Mouse (Mus musculus) limb, embryonic 14.5 days (tissue): ENCODE measurements around the gene Agbl1. TPM values are rescaled to one million over a fixed set of nuclear protein-coding genes. Genes with fewer than 3 reads are reported as not detected.

ENCODE experiments used
- ATAC-seq: fragments of 200-750 bp; cut with Nextera tagmentation; 2 replicates; pipeline ENCODE4 v1.8.0; 2017; ENCODE audit warnings: low read depth, moderate number of reproducible peaks, moderate TSS enrichment; ENCODE audit not compliant: low FRiP score
- DNase-seq: peaks from one replicate; pipeline ENCODE4 v3.0.0-alpha.2; 2015; ENCODE audit warnings: low spot score
- H3K27ac ChIP-seq: fragments of 300-500 bp; sonication (generic); replicated peaks from 2 replicates; pipeline ENCODE4 v1.5.1; 2014; ENCODE audit warnings: low read depth, mild to moderate bottlenecking, low read length, moderate library complexity, mixed read lengths
- H3K27me3 ChIP-seq: fragments of 300-500 bp; sonication (generic); 2 replicates; pipeline ENCODE4 v1.6.1; 2014; ENCODE audit warnings: low read length, mixed read lengths; ENCODE audit not compliant: control insufficient read depth, insufficient read depth
- H3K36me3 ChIP-seq: fragments of 300-500 bp; sonication (generic); 2 replicates; pipeline ENCODE4 v1.6.1; 2014; ENCODE audit warnings: mild to moderate bottlenecking, low read length, moderate library complexity, mixed read lengths; ENCODE audit not compliant: control insufficient read depth, insufficient read depth
- H3K4me1 ChIP-seq: fragments of 300-500 bp; sonication (generic); 2 replicates; pipeline ENCODE4 v1.6.1; 2014; ENCODE audit warnings: antibody characterized with exemption, low read length, mixed read lengths; ENCODE audit not compliant: control insufficient read depth, insufficient read depth
- H3K4me2 ChIP-seq: fragments of 300-500 bp; sonication (generic); replicated peaks from 2 replicates; pipeline ENCODE4 v1.6.1; 2014; ENCODE audit warnings: low read depth, mild to moderate bottlenecking, low read length, moderate library complexity; ENCODE audit not compliant: severe bottlenecking
- H3K4me3 ChIP-seq: fragments of 300-500 bp; sonication (generic); replicated peaks from 2 replicates; pipeline ENCODE4 v1.5.1; 2014; ENCODE audit warnings: low read length
- H3K9ac ChIP-seq: fragments of 300-500 bp; sonication (generic); 2 replicates; pipeline ENCODE4 v1.6.1; 2014; ENCODE audit warnings: mild to moderate bottlenecking, low read depth, low read length, moderate library complexity; ENCODE audit not compliant: severe bottlenecking
- H3K9me3 ChIP-seq: fragments of 300-500 bp; sonication (generic); 2 replicates; pipeline ENCODE4 v1.6.1; 2016; ENCODE audit warnings: low read length; ENCODE audit not compliant: control insufficient read depth
- POLR2A ChIP-seq: fragments of 200-500 bp; IDR thresholded peaks from 2 replicates; pipeline ENCODE4 v1.8.0; 2012; ENCODE audit warnings: inconsistent platforms, mild to moderate bottlenecking, moderate library complexity, borderline replicate concordance; ENCODE audit not compliant: insufficient read depth, insufficient read length; ENCODE audit errors: extremely low read depth
- WGBS: fragments of 180-500 bp; shearing (Covaris S2); extraction: QIAGEN DNeasy Blood & Tissue Kit; methylation state at CpG from one replicate; pipeline ENCODE4 v1.1.7; 2014; 5-methylcytosine and 5-hydroxymethylcytosine counted together
- polyA plus RNA-seq, 2 experiments: library from polyadenylated mRNA; depleted of rRNA in 1 of 2; stranded (reverse) in 1 of 2; unstranded in 1 of 2; fragments of >200 nt; fragmentation: Nextera tagmentation in 1 of 2; extraction: Ambion mirVana in 1 of 2; gene quantifications; 2 replicates each; pipeline versions ENCODE4 v1.2.1 to v1.2.3; 2012 to 2014

The Agbl1 gene
- polyA plus RNA-seq, 2 experiments = 0.14 to 0.15 TPM

DNA sequence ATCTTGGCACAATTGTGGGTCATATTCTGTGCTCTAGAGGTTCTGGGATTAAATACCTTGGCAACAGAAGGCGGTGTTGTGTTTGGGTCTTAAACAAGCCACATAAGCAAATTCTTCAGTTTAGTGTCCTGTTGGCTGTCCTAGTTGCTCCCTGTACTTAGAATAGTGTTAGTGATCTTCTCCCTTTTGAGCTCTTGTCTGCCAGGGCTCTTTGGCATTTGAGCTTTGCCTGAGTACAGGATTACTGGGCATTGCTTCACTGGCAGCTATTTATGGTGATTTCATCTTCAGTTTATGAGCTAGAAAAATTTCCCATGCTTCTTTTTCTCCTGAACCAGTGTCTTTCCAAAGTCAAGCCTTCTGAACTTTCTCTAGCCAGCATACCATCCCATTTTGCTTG is 111.9 kb downstream of the Agbl1 start:
- Histone ChIP-seq H3K4me2 (no peak overlapping the region), H3K9me3 (no peaks in the 10 kb centered on the region), H3K27me3 (no peaks in the 10 kb centered on the region), H3K4me1 (no peaks in the 10 kb centered on the region), H3K27ac (no peak overlapping the region), H3K36me3 (no peaks in the 10 kb centered on the region), H3K4me3 (no peak overlapping the region), H3K9ac (no peak overlapping the region)
- no peak for DNase-seq
- no peak for TF ChIP-seq POLR2A
- ATAC-seq = no peak
- WGBS = 90% methylated on average over 1 of the region's 1 CpGs

DNA sequence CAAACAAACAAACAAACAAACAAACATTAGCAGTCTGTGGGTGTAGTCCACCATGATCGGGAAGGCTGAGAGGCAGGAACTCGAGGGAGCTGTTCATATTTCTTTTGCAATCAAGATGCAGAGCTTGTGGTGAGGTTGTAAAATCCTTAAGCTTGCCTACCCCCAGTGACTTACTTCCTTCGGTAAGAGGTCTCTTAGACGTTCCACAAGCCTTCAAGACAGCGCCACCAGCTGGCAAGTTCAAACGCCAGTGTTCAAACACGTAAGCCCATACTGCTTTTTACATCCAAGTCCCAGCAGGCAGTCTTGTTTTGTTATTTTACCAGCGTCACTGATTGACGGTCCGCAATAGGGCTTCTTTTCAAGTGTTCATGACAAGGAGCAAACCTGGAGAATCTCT is 123.8 kb downstream of the Agbl1 start:
- WGBS = 35% methylated on average over 10 of the region's 10 CpGs
- peak; percentile 9 for DNase-seq
- no peak overlapping the region for H3K4me3 ChIP-seq
- no peak for TF ChIP-seq POLR2A
- H3K4me1 ChIP-seq = no peaks in the 10 kb centered on the region
- no peaks in the 10 kb centered on the region for H3K9me3 ChIP-seq
- no peaks in the 10 kb centered on the region for H3K27me3 ChIP-seq
- H3K9ac ChIP-seq = no peak overlapping the region
- no peak overlapping the region for H3K4me2 ChIP-seq
- no peak overlapping the region for H3K27ac ChIP-seq
- H3K36me3 ChIP-seq = no peaks in the 10 kb centered on the region
- ATAC-seq = no peak

DNA sequence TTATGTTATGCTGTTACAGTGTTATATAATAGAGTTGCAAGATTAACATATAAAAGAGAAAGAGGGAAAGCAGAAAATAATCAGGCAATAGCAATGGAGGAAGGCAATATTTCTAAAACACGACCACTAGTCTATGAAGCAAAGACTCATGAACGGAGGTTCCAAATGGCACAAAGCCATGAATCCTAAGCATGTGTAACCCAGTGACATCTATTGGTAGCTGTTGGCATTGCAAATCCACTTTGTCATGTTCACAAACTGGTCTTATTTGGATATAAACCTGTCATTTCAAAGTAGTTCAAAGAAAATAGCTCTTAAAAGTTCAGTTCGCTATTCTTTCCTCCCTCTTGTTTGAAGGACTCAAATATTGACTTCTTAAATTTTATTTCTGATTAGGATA is 124.8 kb downstream of the Agbl1 start:
- 31% methylated on average over 3 of the region's 3 CpGs for WGBS
- ATAC-seq (no peak), DNase-seq (peak; percentile 83)
- Histone ChIP-seq H3K4me3 (no peak overlapping the region), H3K4me2 (no peak overlapping the region), H3K4me1 (no peaks in the 10 kb centered on the region), H3K36me3 (no peaks in the 10 kb centered on the region), H3K27me3 (no peaks in the 10 kb centered on the region), H3K27ac (no peak overlapping the region), H3K9ac (no peak overlapping the region), H3K9me3 (no peaks in the 10 kb centered on the region)
- TF ChIP-seq POLR2A = no peak

- TF ChIP-seq POLR2A = no peak
- Histone ChIP-seq H3K4me1 (no peaks in the 10 kb centered on the region), H3K27ac (no peak overlapping the region), H3K36me3 (no peaks in the 10 kb centered on the region), H3K9ac (no peak overlapping the region), H3K4me2 (no peak overlapping the region), H3K9me3 (no peaks in the 10 kb centered on the region), H3K27me3 (no peaks in the 10 kb centered on the region), H3K4me3 (no peak overlapping the region)
- no peak for ATAC-seq
- 93% methylated on average over 4 of the region's 4 CpGs for WGBS
- no peak for DNase-seq
Measured at GRCm38 (mm10) chr7:76371269-76371668, 141.6 kb downstream of the Agbl1 start.

GRCm38 (mm10) chr7:76379493-76379892 is 149.8 kb downstream of the Agbl1 start:
- H3K4me3 ChIP-seq = no peak overlapping the region
- no peak overlapping the region for H3K27ac ChIP-seq
- WGBS = 83% methylated on average over 3 of the region's 3 CpGs
- ATAC-seq = no peak
- H3K27me3 ChIP-seq = no peaks in the 10 kb centered on the region
- H3K9ac ChIP-seq = no peak overlapping the region
- H3K4me2 ChIP-seq = no peak overlapping the region
- TF ChIP-seq POLR2A = no peak
- DNase-seq = no peak
- H3K4me1 ChIP-seq = no peaks in the 10 kb centered on the region
- H3K9me3 ChIP-seq = no peaks in the 10 kb centered on the region
- no peaks in the 10 kb centered on the region for H3K36me3 ChIP-seq

GRCm38 (mm10) chr7:76381986-76382385 is 152.3 kb downstream of the Agbl1 start:
- ATAC-seq (peak; percentile 53; the same call in 1 of the 2 replicates), DNase-seq (peak; percentile 9)
- Histone ChIP-seq H3K9ac (no peak overlapping the region), H3K9me3 (no peaks in the 10 kb centered on the region), H3K4me2 (no peak overlapping the region), H3K4me1 (no peaks in the 10 kb centered on the region), H3K36me3 (no peaks in the 10 kb centered on the region), H3K4me3 (no peak overlapping the region), H3K27ac (no peak overlapping the region), H3K27me3 (no peaks in the 10 kb centered on the region)
- WGBS = 27% methylated on average over 2 of the region's 2 CpGs
- TF ChIP-seq POLR2A = no peak
